Mouse (Mus musculus) hindbrain, embryonic 10.5 days (tissue): ENCODE measurements around the gene Bnc2. TPM values are rescaled to one million over a fixed set of nuclear protein-coding genes. Genes with fewer than 3 reads are reported as not detected.
A peak's percentile ranks its signal among the peaks of the same experiment; 100 is the strongest.

Experiments used
- DNase-seq: peaks from one replicate; pipeline ENCODE4 v3.0.0-alpha.2; 2017; ENCODE audit warnings: low spot score
- H3K27ac ChIP-seq: fragments of 300-500 bp; sonication (generic); 2 replicates; pipeline ENCODE4 v1.5.1; 2016; ENCODE audit warnings: mild to moderate bottlenecking, moderate library complexity
- H3K27me3 ChIP-seq: fragments of 300-500 bp; sonication (generic); 2 replicates; pipeline ENCODE4 v1.6.1; 2016; ENCODE audit warnings: mild to moderate bottlenecking; ENCODE audit not compliant: poor library complexity, insufficient read depth, severe bottlenecking
- H3K36me3 ChIP-seq: fragments of 300-500 bp; sonication (generic); 2 replicates; pipeline ENCODE4 v1.6.1; 2016; ENCODE audit warnings: mild to moderate bottlenecking, moderate library complexity
- H3K4me1 ChIP-seq: fragments of 300-500 bp; sonication (generic); replicated peaks from 2 replicates; pipeline ENCODE4 v1.6.1; 2016; ENCODE audit warnings: mild to moderate bottlenecking
- H3K4me3 ChIP-seq: fragments of 300-500 bp; sonication (generic); 2 replicates; pipeline ENCODE4 v1.5.1; 2016; ENCODE audit warnings: mild to moderate bottlenecking, moderate library complexity
- H3K9me3 ChIP-seq: fragments of 300-500 bp; sonication (generic); 2 replicates; pipeline ENCODE4 v1.6.1; 2016; ENCODE audit warnings: mild to moderate bottlenecking, moderate library complexity
- WGBS: fragments of 180-500 bp; shearing (Covaris S2); methylation state at CpG from one replicate; pipeline ENCODE4 v1.1.7; 2016; 5-methylcytosine and 5-hydroxymethylcytosine counted together
- polyA plus RNA-seq: library from polyadenylated mRNA; unstranded; fragments of >200 nt; fragmentation: Nextera tagmentation; extraction: Ambion mirVana; gene quantifications from 2 replicates; pipeline ENCODE4 v1.2.1, GENCODE M21; 2016

Gene Bnc2
- polyA plus RNA-seq, 1 experiment from 2014 or later, result 5.2 TPM

GRCm38 (mm10) chr4:84311371-84311770 lies 363.7 kb downstream of the Bnc2 start:
- Histone ChIP-seq H3K27me3 (0 out of 2 replicates have a peak, but pooled peaks cover 2% of the 10 kb centered on the region), H3K36me3 (no peaks in the 10 kb centered on the region), H3K9me3 (no peaks in the 10 kb centered on the region), H3K4me1 (0 out of 2 replicates have a peak, but pooled peaks cover 4% of the 10 kb centered on the region), H3K4me3 (no peak overlapping the region), H3K27ac (no peak overlapping the region)
- DNase-seq, result no peak
- WGBS, result 79% methylated on average over 2 of the region's 2 CpGs

DNA sequence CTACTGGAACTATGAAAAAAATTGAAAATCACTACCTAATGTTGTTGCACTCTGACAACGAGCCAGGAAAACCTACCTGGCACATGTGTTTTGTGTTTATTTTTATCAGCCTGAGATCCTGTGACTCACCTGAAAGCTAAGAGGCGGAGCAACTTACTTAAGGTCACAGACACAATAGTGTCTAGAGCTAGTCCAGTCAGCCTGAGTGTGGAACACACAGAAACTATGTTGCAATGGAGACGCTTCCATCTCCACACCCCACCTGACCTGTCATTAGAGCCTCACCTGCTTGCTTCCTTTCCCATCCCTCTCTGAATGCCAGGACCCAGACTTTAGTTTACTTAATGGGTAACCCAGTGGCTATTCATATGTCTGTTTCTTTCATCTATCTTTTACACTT lies 364.2 kb downstream of the Bnc2 start:
- whole genome bisulfite sequencing, result 79% methylated on average over 3 of the region's 3 CpGs
- 0 out of 2 replicates have a peak, but pooled peaks cover 2% of the 10 kb centered on the region for H3K27me3 ChIP-seq
- H3K27ac ChIP-seq, result no peak overlapping the region
- no peaks in the 10 kb centered on the region for H3K9me3 ChIP-seq
- DNase-seq, result no peak
- H3K36me3 ChIP-seq, result no peaks in the 10 kb centered on the region
- 0 out of 2 replicates have a peak, but pooled peaks cover 4% of the 10 kb centered on the region for H3K4me1 ChIP-seq
- H3K4me3 ChIP-seq, result no peak overlapping the region

DNA sequence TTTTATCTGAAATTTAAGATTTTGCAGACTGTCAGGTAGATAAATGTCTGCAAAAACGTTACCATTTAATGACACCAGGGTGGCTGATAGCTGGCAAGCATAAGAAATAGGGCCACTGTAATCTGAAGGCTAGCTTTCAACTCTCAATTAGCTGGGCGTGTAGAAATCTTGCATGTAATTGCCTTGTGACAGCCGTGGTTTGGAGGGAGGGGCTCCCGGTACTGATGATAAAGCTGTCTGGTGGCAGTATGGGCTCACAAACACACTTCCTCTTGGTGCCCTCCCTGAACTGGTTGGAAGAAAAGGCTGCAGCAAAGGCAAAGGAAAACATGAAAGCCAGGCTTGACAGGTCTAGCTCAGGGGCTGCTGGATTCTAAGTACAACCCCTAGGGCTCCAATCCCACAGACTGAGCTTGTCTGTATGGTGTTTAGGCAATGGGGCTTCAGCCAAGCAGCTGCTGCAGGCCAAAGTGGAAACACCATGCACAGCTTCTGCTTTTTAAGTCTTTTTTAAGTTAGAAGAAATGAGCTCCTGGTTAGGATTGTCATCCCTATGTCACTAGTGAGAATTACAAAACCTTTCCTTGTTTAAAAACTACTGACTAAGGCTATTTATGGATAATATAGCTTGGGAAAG lies 366.7 kb downstream of the Bnc2 start:
- DNase-seq, result no peak
- Histone ChIP-seq H3K4me1 (0 out of 2 replicates have a peak, but pooled peaks cover 4% of the 10 kb centered on the region), H3K27me3 (0 out of 2 replicates have a peak, but pooled peaks cover 2% of the 10 kb centered on the region), H3K9me3 (no peaks in the 10 kb centered on the region), H3K36me3 (no peaks in the 10 kb centered on the region), H3K27ac (no peak overlapping the region), H3K4me3 (no peak overlapping the region)
- WGBS, result 45% methylated on average over 4 of the region's 4 CpGs

GRCm38 (mm10) chr4:84306928-84307606 lies 368.0 kb downstream of the Bnc2 start:
- H3K4me3 ChIP-seq, result no peak overlapping the region
- DNase-seq, result no peak

DNA sequence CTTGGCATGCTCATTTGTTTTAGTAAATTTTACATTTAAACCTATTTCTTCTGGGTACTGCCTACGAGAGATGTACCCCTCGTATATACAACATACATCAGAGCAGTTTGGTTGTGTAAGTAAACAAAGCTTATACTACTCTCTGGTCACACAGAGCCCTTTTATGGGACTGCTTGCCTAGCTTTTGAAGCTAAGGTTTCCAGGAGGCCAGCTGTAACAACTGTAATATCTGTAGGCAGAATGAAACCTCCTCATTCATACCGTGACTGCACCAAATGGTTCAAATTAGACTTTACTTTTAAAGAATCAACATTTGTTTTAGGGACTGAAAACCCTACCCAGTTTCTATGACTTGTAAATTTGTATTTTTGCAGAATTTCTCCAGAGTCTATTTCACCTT lies 372.1 kb downstream of the Bnc2 start:
- H3K27me3 ChIP-seq, result no peaks in the 10 kb centered on the region
- no peak overlapping the region for H3K4me3 ChIP-seq
- H3K9me3 ChIP-seq, result peaks cover 11% of the 10 kb centered on the region; the same call in 1 of the 2 replicates
- WGBS, result 64% methylated on average over 3 of the region's 3 CpGs
- H3K27ac ChIP-seq, result no peak overlapping the region
- no peaks in the 10 kb centered on the region for H3K36me3 ChIP-seq
- DNase-seq, result no peak
- H3K4me1 ChIP-seq, result no peaks in the 10 kb centered on the region

More at GRCm38 (mm10) chr4:84306928-84307606, 368.0 kb downstream of the Bnc2 start:
- 0 out of 2 replicates have a peak, but pooled peaks cover 4% of the 10 kb centered on the region for H3K4me1 ChIP-seq
- H3K9me3 ChIP-seq, result no peaks in the 10 kb centered on the region
- H3K27ac ChIP-seq, result no peak overlapping the region
- H3K27me3 ChIP-seq, result 0 out of 2 replicates have a peak, but pooled peaks cover 2% of the 10 kb centered on the region
- WGBS, result 90% methylated on average over 9 of the region's 9 CpGs
- H3K36me3 ChIP-seq, result no peaks in the 10 kb centered on the region

- WGBS, result 79% methylated on average over 5 of the region's 5 CpGs
- H3K4me3 ChIP-seq, result no peak overlapping the region
- no peak overlapping the region for H3K27ac ChIP-seq
- no peaks in the 10 kb centered on the region for H3K36me3 ChIP-seq
- peaks cover 92% of the 10 kb centered on the region for H3K27me3 ChIP-seq
- H3K9me3 ChIP-seq, result no peaks in the 10 kb centered on the region
- peaks cover 11% of the 10 kb centered on the region for H3K4me1 ChIP-seq
- no peak for DNase-seq
Measured at GRCm38 (mm10) chr4:84285153-84285552, 389.9 kb downstream of the Bnc2 start.

DNA sequence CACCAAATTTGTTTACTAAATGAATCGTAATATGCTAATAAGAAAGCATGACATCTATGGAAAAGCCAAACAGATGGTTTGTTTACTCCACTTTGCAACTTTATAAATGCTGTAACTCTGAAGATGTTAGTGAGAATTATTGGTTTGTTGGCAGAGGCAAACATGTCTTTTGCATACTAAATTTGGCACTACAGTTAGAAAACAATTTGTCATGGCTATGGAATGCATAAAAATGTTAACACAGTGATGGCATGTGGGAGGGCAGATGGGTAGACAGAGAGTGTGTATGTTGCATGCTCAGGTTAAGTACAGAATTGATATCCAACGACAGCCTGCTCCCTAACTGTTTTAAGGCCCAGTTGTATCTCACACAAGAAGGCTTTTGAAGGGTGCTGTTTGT lies 392.4 kb downstream of the Bnc2 start:
- DNase-seq, result no peak
- Histone ChIP-seq H3K9me3 (no peaks in the 10 kb centered on the region), H3K27me3 (peaks cover 83% of the 10 kb centered on the region), H3K4me3 (no peak overlapping the region), H3K4me1 (peaks cover 18% of the 10 kb centered on the region), H3K27ac (no peak overlapping the region), H3K36me3 (no peaks in the 10 kb centered on the region)
- WGBS, result 86% methylated on average over 2 of the region's 2 CpGs

GRCm38 (mm10) chr4:84278156-84278555 lies 396.9 kb downstream of the Bnc2 start:
- Histone ChIP-seq H3K36me3 (no peaks in the 10 kb centered on the region), H3K27me3 (peaks cover 58% of the 10 kb centered on the region), H3K4me3 (no peak overlapping the region), H3K9me3 (no peaks in the 10 kb centered on the region), H3K27ac (no peak overlapping the region), H3K4me1 (peaks cover 13% of the 10 kb centered on the region)
- no peak for DNase-seq
- WGBS, result 82% methylated on average over 6 of the region's 6 CpGs

DNA sequence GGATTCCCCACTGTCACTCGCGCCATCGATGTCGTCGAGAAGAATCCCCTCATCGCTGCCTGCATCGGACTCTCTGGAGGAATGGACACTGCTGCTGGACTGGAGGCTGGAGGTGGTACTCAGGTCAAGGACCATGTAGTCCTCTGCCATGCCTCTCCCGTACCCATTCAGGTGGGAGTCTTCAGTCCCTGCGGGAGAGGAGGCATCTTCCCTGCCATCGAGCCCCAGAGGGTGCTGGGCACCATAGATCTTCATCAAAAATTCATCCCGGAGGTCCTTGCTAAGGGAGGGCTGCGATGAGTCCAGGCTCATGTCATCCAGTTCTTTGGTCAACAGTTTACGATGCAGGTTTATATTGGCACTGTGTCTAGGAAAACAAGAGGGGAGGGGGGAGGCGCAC lies 399.0 kb downstream of the Bnc2 start:
- WGBS, result 90% methylated on average over 14 of the region's 14 CpGs

GRCm38 (mm10) chr4:84274158-84274557 lies 400.9 kb downstream of the Bnc2 start:
- H3K27me3 ChIP-seq, result peaks cover 31% of the 10 kb centered on the region
- WGBS, result 47% methylated on average over 3 of the region's 3 CpGs
- no peak for DNase-seq
- H3K9me3 ChIP-seq, result no peaks in the 10 kb centered on the region
- no peaks in the 10 kb centered on the region for H3K36me3 ChIP-seq
- no peak overlapping the region for H3K4me3 ChIP-seq
- H3K27ac ChIP-seq, result peak overlapping the region; percentile 16; the same call in 1 of the 2 replicates
- peaks cover 13% of the 10 kb centered on the region for H3K4me1 ChIP-seq

More for the DNA sequence above, 399.0 kb downstream of the Bnc2 start:
- no peak overlapping the region for H3K4me3 ChIP-seq
- H3K36me3 ChIP-seq, result no peaks in the 10 kb centered on the region
- H3K4me1 ChIP-seq, result peaks cover 13% of the 10 kb centered on the region
- no peak for DNase-seq
- no peak overlapping the region for H3K27ac ChIP-seq
- H3K9me3 ChIP-seq, result no peaks in the 10 kb centered on the region
- H3K27me3 ChIP-seq, result peaks cover 38% of the 10 kb centered on the region

DNA sequence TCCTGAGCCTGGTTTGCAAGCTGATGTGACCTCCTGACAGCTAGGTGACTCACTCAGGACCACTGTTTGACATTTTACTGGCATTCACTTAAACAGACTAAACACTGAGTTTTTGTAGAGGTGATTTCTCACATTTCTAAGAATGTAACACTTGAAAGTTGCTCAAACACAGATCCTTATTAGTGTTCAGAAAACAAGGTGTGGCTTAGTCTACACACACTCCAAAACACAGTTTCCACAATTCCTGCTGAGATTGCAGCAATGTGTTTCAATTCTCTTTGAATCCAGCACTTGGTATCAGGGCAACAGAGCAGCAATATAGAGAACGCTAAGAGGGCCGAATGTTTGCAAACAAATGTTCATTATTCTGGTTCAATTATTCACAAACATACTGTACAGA lies 402.2 kb downstream of the Bnc2 start:
- no peaks in the 10 kb centered on the region for H3K9me3 ChIP-seq
- no peak overlapping the region for H3K27ac ChIP-seq
- H3K36me3 ChIP-seq, result no peaks in the 10 kb centered on the region
- H3K27me3 ChIP-seq, result peaks cover 29% of the 10 kb centered on the region
- 85% methylated on average over 2 of the region's 2 CpGs for WGBS
- no peak for DNase-seq
- no peak overlapping the region for H3K4me3 ChIP-seq
- H3K4me1 ChIP-seq, result peaks cover 6% of the 10 kb centered on the region

DNA sequence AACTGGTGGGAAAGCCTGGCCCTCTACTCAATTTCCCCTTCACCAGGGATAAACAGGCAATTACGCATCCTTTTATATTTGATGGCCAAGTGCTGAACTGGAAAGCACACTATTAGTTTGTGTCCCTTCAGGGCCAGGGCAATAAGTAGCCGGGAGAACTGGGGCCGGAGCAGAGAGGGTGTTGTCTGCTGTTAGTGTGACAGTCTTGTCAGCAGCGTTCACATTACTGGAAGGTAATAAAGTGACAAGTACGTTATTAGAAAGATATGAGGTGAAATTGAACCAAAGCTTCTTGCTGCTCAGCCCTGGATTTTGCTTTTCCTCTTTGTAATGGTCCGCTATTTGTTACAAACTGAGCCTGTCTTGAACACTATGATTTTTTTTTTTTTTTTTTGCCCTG lies 405.2 kb downstream of the Bnc2 start:
- no peak for DNase-seq
- Histone ChIP-seq H3K9me3 (no peaks in the 10 kb centered on the region), H3K4me1 (peaks cover 12% of the 10 kb centered on the region), H3K27me3 (peaks cover 14% of the 10 kb centered on the region; the same call in 1 of the 2 replicates), H3K4me3 (no peak overlapping the region), H3K27ac (no peak overlapping the region), H3K36me3 (no peaks in the 10 kb centered on the region)
- 88% methylated on average over 6 of the region's 6 CpGs for WGBS

GRCm38 (mm10) chr4:84247356-84247755 lies 427.7 kb downstream of the Bnc2 start:
- WGBS, result 93% methylated on average over 2 of the region's 2 CpGs
- no peak for DNase-seq

More at GRCm38 (mm10) chr4:84247356-84247755, 427.7 kb downstream of the Bnc2 start:
- no peaks in the 10 kb centered on the region for H3K9me3 ChIP-seq
- H3K4me3 ChIP-seq, result no peak overlapping the region
- H3K36me3 ChIP-seq, result no peaks in the 10 kb centered on the region
- no peak overlapping the region for H3K27ac ChIP-seq
- H3K4me1 ChIP-seq, result no peaks in the 10 kb centered on the region
- H3K27me3 ChIP-seq, result no peaks in the 10 kb centered on the region
